Comparison of ENCODE assay signal across 10 mouse cellular contexts in the genomic region with DNA sequence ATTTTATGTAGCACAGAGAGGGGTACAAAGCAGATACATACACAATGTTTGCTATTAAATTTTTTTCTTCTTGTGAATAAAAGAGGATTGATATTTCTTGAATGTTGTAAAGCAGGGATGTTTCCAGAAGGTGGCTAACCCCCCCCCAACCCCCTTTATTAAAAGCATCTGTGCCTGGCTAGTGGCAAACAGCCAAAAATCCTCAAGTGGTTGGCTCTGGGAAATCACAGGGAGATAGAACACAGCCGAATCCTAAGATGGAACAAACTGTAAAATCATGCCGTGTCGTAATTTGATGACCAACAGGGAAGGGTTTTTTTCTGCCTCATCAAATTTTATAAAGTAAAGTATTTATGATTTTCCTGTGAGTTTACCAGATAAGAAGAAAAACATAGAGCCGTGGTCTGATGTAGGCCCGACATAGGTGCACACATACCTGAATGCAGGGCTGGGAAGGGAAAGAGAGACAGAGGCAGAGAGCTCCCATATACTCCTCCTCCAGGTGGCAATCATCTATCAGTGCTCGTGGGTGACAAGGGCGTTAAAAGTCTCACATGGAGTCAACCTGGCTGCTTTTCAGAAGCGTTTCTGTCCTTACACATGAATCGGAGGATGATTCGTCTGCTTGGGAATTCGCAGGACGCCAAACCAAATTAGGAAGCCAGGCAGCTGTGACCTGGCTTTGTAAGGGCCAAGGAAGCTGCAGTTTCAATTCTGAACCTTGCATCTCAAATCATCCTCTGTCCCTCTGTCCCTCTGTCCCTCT.
DNase-seq lines count a peak whose midpoint lies in the region; ATAC-seq lines count a peak whose summit lies in the region.
"Had no signal": no experiment of that assay in that cellular context is flagged by ENCODE, and none has a peak within 500 bp of the region (broad histone marks: within the 10 kb centered on the region; RNA-seq: fewer than 3 reads in every experiment).

No protein-coding gene starts in this region.

- no peaks in the 10 kb centered on the region for H3K9me3 ChIP-seq in intestine, embryonic 14.5 days (ENCODE audit: control insufficient read depth, low read length)
- H3K9me3 ChIP-seq: liver, embryonic 15.5 days had no signal

- no peaks in the 10 kb centered on the region for H3K27me3 ChIP-seq in intestine, embryonic 14.5 days (replicated peaks; ENCODE audit: control insufficient read depth, insufficient read depth, low read length)
- H3K27me3 ChIP-seq: liver, embryonic 15.5 days had no signal

- H3K27ac ChIP-seq in intestine, embryonic 14.5 days (ENCODE audit: low read depth) = peak overlapping the region; percentile 60; the same call in 1 of the 2 replicates
- H3K27ac ChIP-seq: liver, embryonic 15.5 days had no signal

- H3K4me2 ChIP-seq in intestine, embryonic 14.5 days (ENCODE audit: low read length) = peak overlapping the region; percentile 39
- H3K4me2 ChIP-seq: liver, embryonic 15.5 days had no signal

- WGBS in intestine, embryonic 14.5 days = 36% methylated on average over 12 of the region's 12 CpGs

- DNase-seq in cerebellum, postnatal 14 days = peak; percentile 43 to 66
- no peak for DNase-seq in cerebellum, postnatal 36 days
- DNase-seq in 3T3-L1 (ENCODE audit: low read depth, low spot score) = peak; percentile 31
- DNase-seq in gastrocnemius, postnatal 14 days = peak; percentile 29
- DNase-seq in intestine, embryonic 14.5 days (ENCODE audit: low spot score) = peak; percentile 73
- DNase-seq in thymus, postnatal 4 days = no peak
- DNase-seq in embryo, embryonic 10.5 days (ENCODE audit: low spot score) = no peak
- DNase-seq in frontal cortex, adult 2 months (ENCODE audit: extremely low spot score in 1 of 2, low spot score in 1 of 2) = no peak
- DNase-seq: right cerebral cortex, postnatal 14 days had no signal

- intact Hi-C loops in gastrocnemius, postnatal 14 days (cut with DNase I; ENCODE audit: low total_unique reads) = no loop called here

- H3K4me3 ChIP-seq in intestine, embryonic 14.5 days (ENCODE audit: low read depth, low read length) = no peak overlapping the region
- H3K4me3 ChIP-seq: liver, embryonic 15.5 days had no signal

- no peaks in the 10 kb centered on the region for H3K36me3 ChIP-seq in intestine, embryonic 14.5 days (ENCODE audit: control insufficient read depth, insufficient read depth, low read length)
- H3K36me3 ChIP-seq: liver, embryonic 15.5 days had no signal

- ATAC-seq in intestine, embryonic 14.5 days (replicated peaks; ENCODE audit: low FRiP score, low TSS enrichment, low read depth) = 0 out of 2 replicates have a peak, but pooled peaks have one; percentile 50

- H3K9ac ChIP-seq in intestine, embryonic 14.5 days (ENCODE audit: low read length) = no peak overlapping the region; the same call in 1 of the 2 replicates
- H3K9ac ChIP-seq: liver, embryonic 15.5 days had no signal

- peaks cover 17% of the 10 kb centered on the region for H3K4me1 ChIP-seq in intestine, embryonic 14.5 days (replicated peaks; ENCODE audit: control insufficient read depth, insufficient read depth, low read length)
- H3K4me1 ChIP-seq: liver, embryonic 15.5 days had no signal

Comparison
In these comparisons a context has a peak if more than half of its experiments do, and no peak if none do; other contexts are left out.
1. DNase-seq: peak in cerebellum, postnatal 14 days (2 of 2), 3T3-L1 (single experiment), gastrocnemius, postnatal 14 days (single experiment) and intestine, embryonic 14.5 days (single experiment); none in cerebellum, postnatal 36 days (0 of 2), thymus, postnatal 4 days (single experiment), embryo, embryonic 10.5 days (single experiment) and frontal cortex, adult 2 months (0 of 2).